Mouse (Mus musculus) heart, embryonic 15.5 days (tissue): ENCODE results near the gene Asxl1. TPM values are rescaled to one million over a fixed set of nuclear protein-coding genes. Genes with fewer than 3 reads are reported as not detected.

Experiments used
- ATAC-seq: fragments of 200-750 bp; cut with Nextera tagmentation; replicated peaks from 2 replicates; pipeline ENCODE4 v1.8.0; 2017; ENCODE audit warnings: low read depth, moderate TSS enrichment; ENCODE audit not compliant: insufficient number of reproducible peaks, insufficient read depth, low FRiP score
- H3K27ac ChIP-seq: fragments of 300-500 bp; sonication (generic); 2 replicates; pipeline ENCODE4 v1.5.1; 2015; ENCODE audit warnings: mild to moderate bottlenecking, inconsistent platforms
- H3K27me3 ChIP-seq: fragments of 300-500 bp; sonication (generic); 2 replicates; pipeline ENCODE4 v1.6.1; 2015; ENCODE audit warnings: inconsistent platforms
- H3K36me3 ChIP-seq: fragments of 300-500 bp; sonication (generic); 2 replicates; pipeline ENCODE4 v1.6.1; 2015; ENCODE audit warnings: mild to moderate bottlenecking, inconsistent platforms
- H3K4me1 ChIP-seq: fragments of 300-500 bp; sonication (generic); replicated peaks from 2 replicates; pipeline ENCODE4 v1.6.1; 2015; ENCODE audit warnings: inconsistent platforms
- H3K4me2 ChIP-seq: fragments of 300-500 bp; sonication (generic); 2 replicates; pipeline ENCODE4 v1.6.1; 2015; ENCODE audit warnings: inconsistent platforms, mild to moderate bottlenecking, moderate library complexity
- H3K4me3 ChIP-seq: fragments of 300-500 bp; sonication (generic); 2 replicates; pipeline ENCODE4 v1.5.1; 2015; ENCODE audit warnings: mild to moderate bottlenecking, inconsistent platforms
- H3K9ac ChIP-seq: fragments of 300-500 bp; sonication (generic); 2 replicates; pipeline ENCODE4 v1.6.1; 2015; ENCODE audit warnings: mild to moderate bottlenecking, inconsistent platforms
- H3K9me3 ChIP-seq: fragments of 300-500 bp; sonication (generic); replicated peaks from 2 replicates; pipeline ENCODE4 v1.6.1; 2016; ENCODE audit warnings: inconsistent platforms
- WGBS: fragments of 180-500 bp; shearing (Covaris S2); methylation state at CpG from one replicate; pipeline ENCODE4 v1.1.7; 2015; ENCODE audit warnings: mixed read lengths; 5-methylcytosine and 5-hydroxymethylcytosine counted together
- polyA plus RNA-seq: library from polyadenylated mRNA; unstranded; fragments of >200 nt; fragmentation: Nextera tagmentation; extraction: Ambion mirVana; gene quantifications from 2 replicates; pipeline ENCODE4 v1.2.1, GENCODE M21; 2015

Asxl1 gene
- polyA plus RNA-seq, 1 experiment from 2014 or later: 9.8 TPM

DNA sequence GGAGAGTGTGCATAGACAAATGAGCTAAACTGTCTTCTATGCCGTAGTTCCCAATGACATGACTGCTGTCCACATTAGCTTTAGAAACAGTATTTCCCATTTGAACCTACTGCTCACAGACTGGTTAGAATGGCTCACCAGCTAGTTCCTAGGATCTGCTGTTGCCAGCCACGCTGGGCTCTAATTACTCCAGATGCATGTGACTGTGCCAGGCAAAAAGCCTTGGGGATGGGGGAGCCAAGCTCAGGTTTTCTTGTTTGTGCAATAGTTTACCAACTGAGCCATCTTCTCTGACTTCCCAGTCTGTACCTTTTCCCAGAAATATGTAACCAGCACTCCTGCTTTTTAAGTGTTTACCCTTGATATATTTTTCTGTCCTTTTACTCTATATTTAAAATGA is 29.8 kb downstream of the Asxl1 start:
- WGBS: 79% methylated on average over 2 of the region's 2 CpGs
- no peak overlapping the region for H3K27ac ChIP-seq
- no peak for ATAC-seq

DNA sequence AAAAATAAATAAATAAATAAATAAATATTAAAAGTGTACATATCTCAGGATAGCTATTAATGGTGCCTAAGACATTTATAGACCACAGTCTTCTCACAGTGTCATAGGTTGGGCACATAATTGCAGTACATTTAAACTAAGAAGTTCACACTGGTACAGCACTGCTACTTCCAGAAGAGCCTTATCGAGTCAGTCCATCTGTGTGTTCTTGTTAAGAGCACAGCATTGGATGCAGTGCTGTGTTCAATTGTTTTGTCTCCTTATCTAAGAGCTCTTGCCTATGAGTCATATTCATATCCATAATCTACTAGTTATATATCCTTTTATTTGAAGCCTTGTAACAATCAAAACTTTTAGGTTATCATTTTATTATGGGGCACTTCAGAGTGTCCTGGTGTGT is 34.9 kb downstream of the Asxl1 start:
- Histone ChIP-seq H3K9ac (no peak overlapping the region), H3K4me2 (no peak overlapping the region), H3K27me3 (no peaks in the 10 kb centered on the region), H3K9me3 (no peaks in the 10 kb centered on the region), H3K4me1 (peaks cover 7% of the 10 kb centered on the region), H3K36me3 (peaks cover 35% of the 10 kb centered on the region), H3K4me3 (no peak overlapping the region), H3K27ac (no peak overlapping the region)
- no peak for ATAC-seq
- 91% methylated on average over 1 of the region's 1 CpGs for WGBS

More for the DNA sequence above, 29.8 kb downstream of the Asxl1 start:
- H3K9me3 ChIP-seq: no peaks in the 10 kb centered on the region
- no peak overlapping the region for H3K4me2 ChIP-seq
- H3K9ac ChIP-seq: no peak overlapping the region
- peaks cover 5% of the 10 kb centered on the region for H3K36me3 ChIP-seq
- no peak overlapping the region for H3K4me3 ChIP-seq
- H3K27me3 ChIP-seq: no peaks in the 10 kb centered on the region
- peaks cover 7% of the 10 kb centered on the region for H3K4me1 ChIP-seq

DNA sequence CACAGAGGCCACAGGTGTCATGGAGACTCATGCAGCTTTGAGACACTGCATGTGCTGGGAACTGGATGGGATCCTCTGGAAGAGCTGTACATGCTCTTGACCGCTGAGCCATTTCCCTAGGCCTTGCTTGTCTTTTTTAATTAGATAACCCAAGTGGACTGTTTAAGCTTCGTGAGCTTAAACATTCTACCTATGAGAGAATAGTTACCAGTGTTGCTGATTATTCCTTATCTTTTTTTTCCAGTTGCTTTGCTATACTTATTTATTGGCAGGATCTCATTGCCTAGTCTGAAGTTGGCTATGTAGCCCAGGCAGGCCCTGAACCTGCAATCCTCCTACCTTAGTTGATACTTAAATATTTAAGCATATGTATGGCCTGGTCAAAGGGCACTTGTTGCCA is 44.2 kb downstream of the Asxl1 start:
- 69% methylated on average over 2 of the region's 2 CpGs for WGBS
- H3K9me3 ChIP-seq: no peaks in the 10 kb centered on the region

DNA sequence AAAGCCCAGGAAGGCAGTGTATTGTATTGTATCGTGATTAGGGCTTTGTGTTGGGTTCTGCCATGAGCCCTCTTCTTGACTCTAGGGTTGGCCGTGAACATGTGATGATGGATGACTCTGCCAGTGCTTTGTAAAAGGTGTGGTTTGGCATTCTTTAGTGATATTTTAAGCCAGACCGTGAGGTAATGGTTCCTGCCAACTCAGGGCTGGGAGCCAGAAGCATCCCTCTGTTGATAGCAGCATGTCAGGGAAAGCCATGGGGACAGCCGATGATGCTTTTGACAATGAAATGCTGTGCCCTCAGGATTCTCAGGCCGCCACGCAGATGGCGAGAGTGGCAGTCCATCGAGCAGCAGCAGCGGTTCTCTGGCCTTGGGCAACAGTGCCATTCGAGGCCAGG is 47.4 kb downstream of the Asxl1 start:
- ATAC-seq: 0 out of 2 replicates have a peak, but pooled peaks have one; percentile 47

More for the DNA sequence above, 44.2 kb downstream of the Asxl1 start:
- no peak overlapping the region for H3K27ac ChIP-seq
- H3K9ac ChIP-seq: no peak overlapping the region
- H3K4me2 ChIP-seq: no peak overlapping the region
- peaks cover 51% of the 10 kb centered on the region for H3K36me3 ChIP-seq
- no peak for ATAC-seq
- no peaks in the 10 kb centered on the region for H3K27me3 ChIP-seq
- no peak overlapping the region for H3K4me3 ChIP-seq
- peaks cover 16% of the 10 kb centered on the region for H3K4me1 ChIP-seq

DNA sequence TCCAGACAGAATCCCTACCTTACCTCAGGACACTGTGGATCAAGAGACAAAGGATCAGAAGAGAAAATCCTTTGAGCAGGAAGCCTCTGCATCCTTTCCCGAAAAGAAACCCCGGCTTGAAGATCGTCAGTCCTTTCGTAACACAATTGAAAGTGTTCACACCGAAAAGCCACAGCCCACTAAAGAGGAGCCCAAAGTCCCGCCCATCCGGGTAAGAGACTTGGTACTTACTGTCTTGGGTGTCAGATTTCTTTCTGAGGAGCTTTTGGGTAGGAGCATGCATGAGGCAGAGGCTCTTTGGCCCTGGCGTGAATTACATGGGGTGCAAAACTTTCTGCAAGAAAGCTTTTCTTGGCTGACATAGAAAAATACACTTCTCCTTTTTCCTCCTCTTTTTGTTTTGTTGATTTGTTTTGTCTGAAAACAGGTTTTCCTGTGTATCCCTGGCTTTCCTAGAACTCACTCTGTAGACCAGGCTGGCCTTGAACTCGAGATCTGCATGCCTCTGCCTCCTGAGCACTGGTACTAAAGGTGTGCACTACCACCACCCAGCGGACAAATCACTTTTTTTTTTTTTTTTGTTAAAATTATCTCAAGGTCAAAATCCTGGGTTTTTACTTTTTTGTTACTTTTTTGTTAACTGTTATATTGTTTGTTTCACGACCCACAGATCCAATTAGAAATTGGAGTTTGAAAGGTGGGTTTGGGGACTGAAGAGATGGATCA is 52.3 kb downstream of the Asxl1 start:
- H3K9ac ChIP-seq: no peak overlapping the region
- no peak for ATAC-seq
- H3K27ac ChIP-seq: no peak overlapping the region
- WGBS: 87% methylated on average over 11 of the region's 11 CpGs
- H3K9me3 ChIP-seq: no peaks in the 10 kb centered on the region
- no peak overlapping the region for H3K4me2 ChIP-seq
- H3K4me1 ChIP-seq: peaks cover 5% of the 10 kb centered on the region
- no peaks in the 10 kb centered on the region for H3K27me3 ChIP-seq
- H3K36me3 ChIP-seq: peaks cover 97% of the 10 kb centered on the region
- H3K4me3 ChIP-seq: no peak overlapping the region

More for the DNA sequence above, 47.4 kb downstream of the Asxl1 start:
- Histone ChIP-seq H3K4me2 (no peak overlapping the region), H3K4me3 (no peak overlapping the region), H3K36me3 (peaks cover 68% of the 10 kb centered on the region), H3K9me3 (no peaks in the 10 kb centered on the region), H3K27me3 (no peaks in the 10 kb centered on the region), H3K4me1 (peaks cover 16% of the 10 kb centered on the region), H3K27ac (peak overlapping the region; percentile 31; the same call in 1 of the 2 replicates), H3K9ac (no peak overlapping the region)
- WGBS: 54% methylated on average over 10 of the region's 10 CpGs

DNA sequence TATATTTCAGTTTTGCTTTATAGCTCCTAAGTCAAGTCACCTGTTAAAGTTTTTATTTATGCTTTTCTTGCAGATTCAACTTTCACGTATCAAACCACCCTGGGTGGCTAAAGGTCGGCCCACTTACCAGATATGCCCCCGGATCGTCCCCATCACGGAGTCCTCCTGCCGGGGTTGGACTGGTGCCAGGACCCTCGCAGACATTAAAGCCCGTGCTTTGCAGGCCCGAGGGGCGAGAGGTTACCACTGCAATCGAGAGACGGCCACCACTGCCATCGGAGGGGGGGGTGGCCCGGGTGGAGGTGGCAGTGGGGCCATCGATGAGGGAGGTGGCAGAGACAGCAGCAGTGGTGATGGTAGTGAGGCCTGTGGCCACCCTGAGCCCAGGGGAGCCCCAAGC is 53.5 kb downstream of the Asxl1 start:
- Histone ChIP-seq H3K4me1 (0 out of 2 replicates have a peak, but pooled peaks cover under 1% of the 10 kb centered on the region), H3K4me3 (no peak overlapping the region), H3K36me3 (peaks cover 84% of the 10 kb centered on the region), H3K27me3 (no peaks in the 10 kb centered on the region), H3K9me3 (no peaks in the 10 kb centered on the region), H3K27ac (no peak overlapping the region), H3K4me2 (no peak overlapping the region), H3K9ac (no peak overlapping the region)
- WGBS: 81% methylated on average over 15 of the region's 15 CpGs
- no peak for ATAC-seq

DNA sequence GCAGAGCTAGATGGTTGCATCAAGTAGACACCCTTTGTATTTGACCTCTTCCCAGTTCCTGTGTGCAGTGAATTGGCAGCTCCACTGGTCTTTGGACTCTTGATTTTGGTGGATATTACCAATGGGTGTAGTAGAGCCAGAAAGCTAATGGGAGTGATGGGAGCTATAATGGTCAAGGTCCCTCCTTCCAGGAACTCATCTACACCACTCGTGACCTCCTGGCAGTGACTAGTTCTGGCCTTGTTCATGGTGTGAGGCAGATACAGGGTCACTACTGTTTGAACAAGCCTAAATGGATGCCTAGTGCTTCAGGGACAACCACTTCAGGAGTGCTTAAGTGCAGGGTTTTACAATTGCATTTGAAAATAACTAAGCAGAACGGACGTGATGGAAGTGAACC is 58.4 kb downstream of the Asxl1 start:
- 87% methylated on average over 3 of the region's 3 CpGs for WGBS
- no peak for ATAC-seq
- Histone ChIP-seq H3K9me3 (no peaks in the 10 kb centered on the region), H3K4me1 (peaks cover 6% of the 10 kb centered on the region; the same call in 1 of the 2 replicates), H3K27me3 (no peaks in the 10 kb centered on the region), H3K4me3 (no peak overlapping the region), H3K27ac (no peak overlapping the region), H3K4me2 (no peak overlapping the region), H3K36me3 (peaks cover 53% of the 10 kb centered on the region), H3K9ac (no peak overlapping the region)

DNA sequence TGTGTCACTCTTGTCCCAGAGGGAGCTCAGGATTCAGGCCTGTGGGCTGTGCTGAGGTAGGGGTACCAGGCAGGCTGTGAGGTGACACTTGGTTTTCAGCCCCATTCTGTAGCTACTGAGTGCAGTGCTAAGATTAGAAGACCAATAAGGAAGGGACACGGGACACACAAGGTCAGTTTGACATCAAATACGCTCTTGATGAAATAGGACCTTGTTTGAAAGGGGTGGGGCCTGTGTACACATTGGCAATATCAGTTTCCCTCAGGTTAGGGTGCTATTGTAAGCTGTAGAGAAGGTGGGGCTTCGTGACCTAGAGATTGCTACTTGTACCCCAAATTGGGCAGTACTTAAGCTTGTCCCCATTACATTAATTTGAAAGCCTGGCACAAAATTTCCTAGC is 59.3 kb downstream of the Asxl1 start:
- peaks cover 9% of the 10 kb centered on the region; the same call in 1 of the 2 replicates for H3K4me1 ChIP-seq
- no peaks in the 10 kb centered on the region for H3K27me3 ChIP-seq
- peaks cover 47% of the 10 kb centered on the region for H3K36me3 ChIP-seq
- H3K9ac ChIP-seq: no peak overlapping the region
- H3K27ac ChIP-seq: no peak overlapping the region
- WGBS: 69% methylated on average over 3 of the region's 3 CpGs
- ATAC-seq: no peak
- no peak overlapping the region for H3K4me2 ChIP-seq
- no peak overlapping the region for H3K4me3 ChIP-seq
- no peaks in the 10 kb centered on the region for H3K9me3 ChIP-seq

DNA sequence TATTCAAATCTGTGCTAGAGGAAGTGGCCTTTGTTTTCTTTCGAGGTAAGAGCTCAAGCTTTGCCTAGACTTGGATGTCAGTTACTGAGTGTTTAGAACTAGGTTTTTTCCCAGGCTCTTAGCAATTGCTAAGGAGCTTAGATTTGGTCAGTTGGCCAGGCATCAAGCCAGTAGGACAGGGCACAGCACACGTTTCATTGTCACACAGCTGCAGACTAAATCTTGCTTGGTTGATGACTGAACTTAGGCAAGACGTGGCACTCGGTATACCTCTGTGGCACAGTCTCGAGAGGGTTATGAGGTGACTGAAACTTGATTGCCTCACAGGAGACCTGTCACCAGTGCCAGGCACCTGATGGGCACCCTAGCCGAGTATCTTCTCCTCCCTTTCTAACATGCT is 61.3 kb downstream of the Asxl1 start:
- Histone ChIP-seq H3K9me3 (no peaks in the 10 kb centered on the region), H3K9ac (no peak overlapping the region), H3K27me3 (no peaks in the 10 kb centered on the region), H3K4me1 (peaks cover 9% of the 10 kb centered on the region; the same call in 1 of the 2 replicates), H3K4me3 (no peak overlapping the region), H3K36me3 (peaks cover 39% of the 10 kb centered on the region), H3K27ac (no peak overlapping the region), H3K4me2 (no peak overlapping the region)
- WGBS: 75% methylated on average over 6 of the region's 6 CpGs
- no peak for ATAC-seq

DNA sequence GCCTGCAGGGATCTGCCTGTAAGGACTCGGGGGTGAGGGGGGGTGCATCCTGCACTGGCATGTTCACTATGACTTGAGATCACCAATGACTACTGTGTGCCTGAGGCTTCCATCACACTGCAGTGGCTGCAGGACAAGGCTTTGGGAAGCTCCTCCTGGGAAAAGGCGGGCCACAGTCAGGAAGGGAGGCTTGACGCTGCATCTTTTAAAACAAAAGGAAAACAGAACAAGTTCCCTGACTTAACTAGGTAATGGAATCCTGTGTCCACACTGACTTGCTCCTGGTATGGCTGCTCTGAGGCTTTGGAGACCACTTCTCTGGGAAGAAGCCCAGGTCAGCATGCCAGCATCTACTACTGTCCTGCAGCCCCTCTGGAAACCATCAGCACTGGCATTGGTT is 63.3 kb downstream of the Asxl1 start:
- Histone ChIP-seq H3K36me3 (peaks cover 45% of the 10 kb centered on the region), H3K9ac (no peak overlapping the region), H3K27ac (peak overlapping the region; percentile 9; the same call in 1 of the 2 replicates), H3K27me3 (no peaks in the 10 kb centered on the region), H3K9me3 (no peaks in the 10 kb centered on the region), H3K4me1 (peaks cover 9% of the 10 kb centered on the region; the same call in 1 of the 2 replicates), H3K4me3 (no peak overlapping the region), H3K4me2 (no peak overlapping the region)
- ATAC-seq: no peak
- WGBS: 74% methylated on average over 3 of the region's 3 CpGs

DNA sequence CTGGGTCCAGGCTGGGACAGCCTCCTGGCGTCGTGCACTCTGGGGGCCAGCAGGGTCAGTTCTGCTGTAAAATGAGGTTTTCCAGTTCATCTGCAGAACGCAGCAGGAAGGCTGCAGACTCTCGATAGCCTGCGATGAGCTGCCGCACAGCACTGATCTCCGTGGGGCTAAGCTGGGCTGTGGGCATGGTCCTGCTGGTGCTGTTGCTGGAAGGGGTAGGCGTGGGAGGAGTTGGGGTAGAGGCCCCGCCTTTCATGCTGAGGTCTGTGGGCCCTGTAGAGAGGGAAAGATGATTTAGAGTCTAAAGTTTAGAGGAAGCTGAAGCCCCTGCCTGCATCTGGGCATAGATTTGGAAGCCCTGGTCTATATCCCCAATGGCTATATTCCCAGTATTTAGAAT is 65.9 kb downstream of the Asxl1 start:
- Histone ChIP-seq H3K36me3 (peaks cover 61% of the 10 kb centered on the region), H3K4me3 (no peak overlapping the region), H3K4me2 (no peak overlapping the region), H3K9me3 (no peaks in the 10 kb centered on the region), H3K27ac (no peak overlapping the region), H3K27me3 (no peaks in the 10 kb centered on the region), H3K4me1 (0 out of 2 replicates have a peak, but pooled peaks cover 3% of the 10 kb centered on the region), H3K9ac (no peak overlapping the region)
- WGBS: 67% methylated on average over 9 of the region's 9 CpGs
- ATAC-seq: no peak

DNA sequence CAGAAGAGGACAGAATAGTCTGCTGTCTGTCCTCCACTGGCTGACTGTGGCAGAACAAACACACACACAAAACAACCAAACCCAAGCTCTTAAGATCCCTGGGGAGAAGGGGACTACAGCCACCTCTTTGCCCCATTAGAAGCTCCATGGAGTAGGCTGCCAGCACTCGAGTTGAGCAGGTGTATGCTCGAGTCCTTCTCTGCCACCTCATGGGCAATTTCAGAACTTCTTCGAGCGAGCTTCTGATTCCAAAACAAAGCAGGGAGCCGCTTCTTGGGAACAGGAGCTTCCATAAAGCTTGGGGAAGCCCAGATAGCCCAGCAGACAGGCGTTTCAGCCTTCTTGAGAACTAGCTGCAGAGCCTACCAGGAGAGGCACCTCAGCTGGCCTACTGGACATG is 66.9 kb downstream of the Asxl1 start:
- H3K4me2 ChIP-seq: no peak overlapping the region
- 0 out of 2 replicates have a peak, but pooled peaks cover 3% of the 10 kb centered on the region for H3K4me1 ChIP-seq
- no peak overlapping the region for H3K27ac ChIP-seq
- H3K9me3 ChIP-seq: no peaks in the 10 kb centered on the region
- H3K36me3 ChIP-seq: peaks cover 65% of the 10 kb centered on the region
- WGBS: 60% methylated on average over 6 of the region's 6 CpGs
- no peak overlapping the region for H3K9ac ChIP-seq
- H3K4me3 ChIP-seq: no peak overlapping the region
- H3K27me3 ChIP-seq: no peaks in the 10 kb centered on the region
- ATAC-seq: no peak
